Mouse (Mus musculus): ENCODE results near the gene Etv2. TPM values are rescaled to one million over a fixed set of nuclear protein-coding genes. Genes with fewer than 3 reads are reported as not detected.
A peak's percentile ranks its signal among the peaks of the same experiment; 100 is the strongest.

The Etv2 gene
- polyA plus RNA-seq, 1 experiment from 2014 or later: not detected

GRCm38 (mm10) chr7:30610043-30610442, 25.6 kb downstream of the Etv2 start:
- ATAC-seq (ENCODE audit: low FRiP score): no peak
- Histone ChIP-seq H3K36me3 (no peaks in the 10 kb centered on the region), H3K27me3 (no peaks in the 10 kb centered on the region; the same call in 1 of the 2 replicates), H3K4me3 (no peak overlapping the region), H3K9me3 (replicated peaks) (no peaks in the 10 kb centered on the region), H3K4me2 (replicated peaks) (no peak overlapping the region), H3K4me1 (no peaks in the 10 kb centered on the region), H3K9ac (no peak overlapping the region), H3K27ac (no peak overlapping the region)
- 57% methylated on average over 7 of the region's 7 CpGs for WGBS

GRCm38 (mm10) chr7:30608476-30608875, 27.2 kb downstream of the Etv2 start:
- H3K4me1 ChIP-seq: no peaks in the 10 kb centered on the region
- H3K9me3 ChIP-seq (replicated peaks): no peaks in the 10 kb centered on the region
- no peak overlapping the region for H3K9ac ChIP-seq
- 54% methylated on average over 14 of the region's 16 CpGs for WGBS
- no peaks in the 10 kb centered on the region for H3K36me3 ChIP-seq
- no peak overlapping the region for H3K4me3 ChIP-seq
- no peak overlapping the region for H3K4me2 ChIP-seq (replicated peaks)
- no peak for ATAC-seq (ENCODE audit: low FRiP score)
- H3K27ac ChIP-seq: no peak overlapping the region
- no peaks in the 10 kb centered on the region; the same call in 1 of the 2 replicates for H3K27me3 ChIP-seq

GRCm38 (mm10) chr7:30607706-30608309, 27.8 kb downstream of the Etv2 start:
- ATAC-seq (ENCODE audit: low FRiP score): 0 out of 2 replicates have a peak, but pooled peaks have one; percentile 48

GRCm38 (mm10) chr7:30604944-30605343, 30.7 kb downstream of the Etv2 start:
- Histone ChIP-seq H3K9ac (no peak overlapping the region), H3K4me2 (replicated peaks) (no peak overlapping the region), H3K4me3 (no peak overlapping the region), H3K27me3 (no peaks in the 10 kb centered on the region; the same call in 1 of the 2 replicates), H3K36me3 (no peaks in the 10 kb centered on the region), H3K4me1 (peaks cover 9% of the 10 kb centered on the region), H3K27ac (no peak overlapping the region), H3K9me3 (replicated peaks) (no peaks in the 10 kb centered on the region)
- 86% methylated on average over 8 of the region's 8 CpGs for WGBS
- no peak for ATAC-seq (ENCODE audit: low FRiP score)

More at GRCm38 (mm10) chr7:30607706-30608309, 27.8 kb downstream of the Etv2 start:
- H3K4me2 ChIP-seq (replicated peaks): no peak overlapping the region
- 35% methylated on average over 8 of the region's 8 CpGs for WGBS
- H3K4me3 ChIP-seq: no peak overlapping the region
- H3K4me1 ChIP-seq: no peaks in the 10 kb centered on the region
- H3K27ac ChIP-seq: no peak overlapping the region
- no peaks in the 10 kb centered on the region for H3K36me3 ChIP-seq
- H3K9ac ChIP-seq: no peak overlapping the region
- H3K9me3 ChIP-seq (replicated peaks): no peaks in the 10 kb centered on the region
- H3K27me3 ChIP-seq: no peaks in the 10 kb centered on the region; the same call in 1 of the 2 replicates

GRCm38 (mm10) chr7:30604424-30604823, 31.2 kb downstream of the Etv2 start:
- H3K4me3 ChIP-seq: no peak overlapping the region
- no peak overlapping the region for H3K27ac ChIP-seq
- no peak for ATAC-seq (ENCODE audit: low FRiP score)
- H3K27me3 ChIP-seq: no peaks in the 10 kb centered on the region; the same call in 1 of the 2 replicates
- H3K4me1 ChIP-seq: peaks cover 12% of the 10 kb centered on the region
- H3K36me3 ChIP-seq: no peaks in the 10 kb centered on the region
- no peaks in the 10 kb centered on the region for H3K9me3 ChIP-seq (replicated peaks)
- 66% methylated on average over 8 of the region's 8 CpGs for WGBS
- no peak overlapping the region for H3K4me2 ChIP-seq (replicated peaks)
- no peak overlapping the region for H3K9ac ChIP-seq

- H3K4me2 ChIP-seq (replicated peaks): no peak overlapping the region
- ATAC-seq (ENCODE audit: low FRiP score): no peak
- H3K9me3 ChIP-seq (replicated peaks): no peaks in the 10 kb centered on the region
Observed at GRCm38 (mm10) chr7:30602583-30602982, 33.1 kb downstream of the Etv2 start.

GRCm38 (mm10) chr7:30600651-30601050, 35.0 kb downstream of the Etv2 start:
- 80% methylated on average over 7 of the region's 7 CpGs for WGBS
- Histone ChIP-seq H3K27ac (no peak overlapping the region), H3K36me3 (no peaks in the 10 kb centered on the region), H3K9me3 (replicated peaks) (no peaks in the 10 kb centered on the region), H3K27me3 (no peaks in the 10 kb centered on the region), H3K4me2 (replicated peaks) (peak overlapping the region; percentile 36), H3K4me1 (peaks cover 12% of the 10 kb centered on the region), H3K4me3 (no peak overlapping the region), H3K9ac (no peak overlapping the region)
- no peak for ATAC-seq (ENCODE audit: low FRiP score)

More at GRCm38 (mm10) chr7:30602583-30602982, 33.1 kb downstream of the Etv2 start:
- no peak overlapping the region for H3K4me3 ChIP-seq
- no peak overlapping the region for H3K27ac ChIP-seq
- no peak overlapping the region for H3K9ac ChIP-seq
- 46% methylated on average over 3 of the region's 3 CpGs for WGBS
- H3K27me3 ChIP-seq: no peaks in the 10 kb centered on the region; the same call in 1 of the 2 replicates
- H3K4me1 ChIP-seq: peaks cover 12% of the 10 kb centered on the region
- H3K36me3 ChIP-seq: no peaks in the 10 kb centered on the region

- 0 out of 2 replicates have a peak overlapping the region, but pooled peaks have one; percentile 13 for H3K27ac ChIP-seq
- H3K9me3 ChIP-seq (replicated peaks): no peaks in the 10 kb centered on the region
- peaks cover 12% of the 10 kb centered on the region for H3K4me1 ChIP-seq
- WGBS: 2% methylated on average over 16 of the region's 16 CpGs
- H3K9ac ChIP-seq: no peak overlapping the region
- H3K4me3 ChIP-seq: no peak overlapping the region; the same call in 1 of the 2 replicates
- peak overlapping the region; percentile 36 for H3K4me2 ChIP-seq (replicated peaks)
- no peaks in the 10 kb centered on the region for H3K36me3 ChIP-seq
- peak; percentile 99 for ATAC-seq (ENCODE audit: low FRiP score)
- H3K27me3 ChIP-seq: no peaks in the 10 kb centered on the region; the same call in 1 of the 2 replicates
Observed at GRCm38 (mm10) chr7:30599933-30600353, 35.7 kb downstream of the Etv2 start.

- Histone ChIP-seq H3K9ac (no peak within 1 kb of the TSS), H3K9me3 (replicated peaks) (no peaks in the 10 kb centered on the region), H3K36me3 (no peaks in the 10 kb centered on the region), H3K4me1 (peaks cover 12% of the 10 kb centered on the region), H3K27ac (no peak within 1 kb of the TSS; the same call in 1 of the 2 replicates), H3K4me2 (replicated peaks) (peak within 1 kb of the TSS; percentile 36), H3K4me3 (no peak within 1 kb of the TSS; the same call in 1 of the 2 replicates), H3K27me3 (no peaks in the 10 kb centered on the region; the same call in 1 of the 2 replicates)
- ATAC-seq (ENCODE audit: low FRiP score): no peak
- 90% methylated on average over 12 of the region's 12 CpGs for WGBS
Observed at GRCm38 (mm10) chr7:30598786-30599185, 36.9 kb downstream of the Etv2 start, which contains the start of gene Zbtb32. TSS of gene Zbtb32 (minus strand) at chr7:30598909.

- ATAC-seq (ENCODE audit: low FRiP score): no peak
Observed at GRCm38 (mm10) chr7:30596811-30597210, 38.8 kb downstream of the Etv2 start.

GRCm38 (mm10) chr7:30596093-30596492, 39.6 kb downstream of the Etv2 start:
- Histone ChIP-seq H3K36me3 (no peaks in the 10 kb centered on the region), H3K4me3 (no peak overlapping the region), H3K27ac (no peak overlapping the region), H3K9me3 (replicated peaks) (no peaks in the 10 kb centered on the region), H3K27me3 (no peaks in the 10 kb centered on the region; the same call in 1 of the 2 replicates), H3K4me1 (peaks cover 14% of the 10 kb centered on the region), H3K9ac (no peak overlapping the region), H3K4me2 (replicated peaks) (no peak overlapping the region)
- WGBS: 80% methylated on average over 5 of the region's 5 CpGs
- no peak for ATAC-seq (ENCODE audit: low FRiP score)

More at GRCm38 (mm10) chr7:30596811-30597210, 38.8 kb downstream of the Etv2 start:
- no peaks in the 10 kb centered on the region for H3K9me3 ChIP-seq (replicated peaks)
- no peak overlapping the region for H3K4me2 ChIP-seq (replicated peaks)
- WGBS: 83% methylated on average over 5 of the region's 5 CpGs
- H3K4me1 ChIP-seq: peaks cover 14% of the 10 kb centered on the region
- no peak overlapping the region for H3K9ac ChIP-seq
- H3K4me3 ChIP-seq: no peak overlapping the region
- H3K36me3 ChIP-seq: no peaks in the 10 kb centered on the region
- no peaks in the 10 kb centered on the region; the same call in 1 of the 2 replicates for H3K27me3 ChIP-seq
- H3K27ac ChIP-seq: no peak overlapping the region

GRCm38 (mm10) chr7:30594510-30595024, 41.1 kb downstream of the Etv2 start:
- Histone ChIP-seq H3K27me3 (no peaks in the 10 kb centered on the region; the same call in 1 of the 2 replicates), H3K9ac (no peak overlapping the region), H3K36me3 (no peaks in the 10 kb centered on the region), H3K9me3 (replicated peaks) (no peaks in the 10 kb centered on the region), H3K27ac (no peak overlapping the region), H3K4me3 (no peak overlapping the region), H3K4me2 (replicated peaks) (no peak overlapping the region), H3K4me1 (peaks cover 9% of the 10 kb centered on the region)
- ATAC-seq (ENCODE audit: low FRiP score): no peak
- WGBS: 68% methylated on average over 4 of the region's 4 CpGs
